Mouse (Mus musculus) ovary, postnatal 14 days (tissue): Measurements from ENCODE around the gene Gm4450.
"Not testable (repeated sequence)": the region's sequence is repeated elsewhere in the genome, so short reads cannot be mapped to it uniquely, and the experiment has no call there.

Source experiments
- DNase-seq: peaks from one replicate; pipeline ENCODE4 v3.0.0; 2022; ENCODE audit warnings: low spot score

Gm4450 gene

GRCm38 (mm10) chr3:98457026-98457425 is at the start of gene Gm4450:
Gene Gm4450, minus strand, starts transcription at chr3:98457126.
- not testable (repeated sequence) for DNase-seq

GRCm38 (mm10) chr3:98497401-98497800 is 40.5 kb upstream of the Gm4450 start:
- DNase-seq = not testable (repeated sequence)

DNA sequence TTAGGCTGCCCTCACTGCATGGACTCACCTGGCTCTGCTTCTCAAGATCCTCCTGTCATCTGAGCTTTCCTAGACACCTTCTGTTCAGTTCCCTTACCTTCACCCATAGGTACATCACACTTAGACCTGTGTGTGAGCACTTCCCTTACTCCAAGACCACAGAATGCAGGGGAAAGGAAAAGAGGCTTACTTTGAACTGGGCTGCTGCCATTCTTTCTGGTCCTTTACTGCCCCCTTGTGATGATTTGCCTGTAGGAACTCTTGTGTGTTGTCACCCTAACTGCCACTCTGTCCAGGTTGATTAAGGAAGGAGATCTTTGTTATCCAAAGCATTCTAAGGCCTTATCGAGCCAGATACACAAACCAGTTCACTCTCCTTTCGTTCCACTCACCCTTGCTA is 39.8 kb upstream of the Gm4450 start:
- DNase-seq = not testable (repeated sequence)

GRCm38 (mm10) chr3:98495055-98495454 is 38.1 kb upstream of the Gm4450 start:
- DNase-seq = not testable (repeated sequence)

GRCm38 (mm10) chr3:98494184-98494583 is 37.3 kb upstream of the Gm4450 start:
- DNase-seq = not testable (repeated sequence)

GRCm38 (mm10) chr3:98471499-98471898 is 14.6 kb upstream of the Gm4450 start:
- not testable (repeated sequence) for DNase-seq

DNA sequence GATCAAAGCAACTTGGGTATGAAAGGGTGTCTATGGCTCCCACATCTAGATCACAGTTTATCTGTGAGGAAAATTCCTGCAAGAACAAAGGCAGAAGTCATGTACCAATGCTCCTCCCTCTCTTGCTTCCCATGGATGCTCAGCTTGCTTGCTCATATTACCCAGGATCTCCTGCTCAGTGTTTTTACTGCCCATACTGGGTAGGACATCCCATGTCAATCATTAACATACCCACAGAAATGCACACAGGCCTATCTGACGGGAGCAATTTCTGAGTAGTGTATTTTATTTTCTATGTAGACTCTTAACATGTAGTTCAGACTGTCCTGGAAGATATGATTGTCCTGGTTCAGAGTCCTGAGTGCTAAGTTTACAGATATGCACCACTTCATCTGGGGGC is 14.1 kb upstream of the Gm4450 start:
- DNase-seq = not testable (repeated sequence)

DNA sequence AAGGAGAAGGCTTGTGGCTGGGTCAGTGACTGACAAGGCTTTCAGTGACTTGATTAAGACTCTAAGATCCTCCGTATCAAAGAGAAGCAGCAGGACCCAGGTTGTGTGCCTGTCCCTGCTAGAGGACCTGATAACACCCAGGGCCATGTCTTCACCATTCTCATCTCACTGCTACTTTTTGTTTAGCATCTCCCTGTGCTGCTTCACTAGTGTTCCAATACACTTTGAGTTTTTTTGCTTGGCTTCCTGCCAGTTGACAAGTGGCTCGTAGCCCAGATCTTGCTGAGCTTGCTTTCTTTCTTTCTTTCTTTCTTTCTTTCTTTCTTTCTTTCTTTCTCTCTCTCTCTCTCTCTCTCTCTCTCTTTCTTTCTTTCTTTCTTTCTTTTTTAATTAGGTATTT is 12.4 kb upstream of the Gm4450 start:
- not testable (repeated sequence) for DNase-seq

GRCm38 (mm10) chr3:98453786-98454185 is 3.1 kb downstream of the Gm4450 start:
- DNase-seq = not testable (repeated sequence)

DNA sequence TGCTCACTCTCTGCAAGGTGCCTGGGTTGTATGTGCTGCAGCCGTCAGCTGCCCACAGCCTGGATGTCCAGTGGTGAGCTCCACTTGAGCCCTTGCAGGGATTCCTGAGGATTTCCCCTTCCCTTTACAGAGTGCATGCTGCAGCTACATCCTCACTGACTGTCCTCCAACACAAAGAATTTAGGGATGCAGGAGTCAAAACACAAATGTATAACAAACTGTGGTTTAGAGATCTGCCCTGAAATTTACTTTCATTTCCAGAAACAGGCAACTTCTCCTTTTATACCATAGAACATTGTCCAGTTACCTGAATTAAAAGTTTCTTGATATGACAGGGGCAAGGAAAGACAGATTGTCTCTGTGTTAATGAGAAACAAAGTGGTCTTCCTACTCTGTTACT is 13.0 kb downstream of the Gm4450 start:
- not testable (repeated sequence) for DNase-seq

DNA sequence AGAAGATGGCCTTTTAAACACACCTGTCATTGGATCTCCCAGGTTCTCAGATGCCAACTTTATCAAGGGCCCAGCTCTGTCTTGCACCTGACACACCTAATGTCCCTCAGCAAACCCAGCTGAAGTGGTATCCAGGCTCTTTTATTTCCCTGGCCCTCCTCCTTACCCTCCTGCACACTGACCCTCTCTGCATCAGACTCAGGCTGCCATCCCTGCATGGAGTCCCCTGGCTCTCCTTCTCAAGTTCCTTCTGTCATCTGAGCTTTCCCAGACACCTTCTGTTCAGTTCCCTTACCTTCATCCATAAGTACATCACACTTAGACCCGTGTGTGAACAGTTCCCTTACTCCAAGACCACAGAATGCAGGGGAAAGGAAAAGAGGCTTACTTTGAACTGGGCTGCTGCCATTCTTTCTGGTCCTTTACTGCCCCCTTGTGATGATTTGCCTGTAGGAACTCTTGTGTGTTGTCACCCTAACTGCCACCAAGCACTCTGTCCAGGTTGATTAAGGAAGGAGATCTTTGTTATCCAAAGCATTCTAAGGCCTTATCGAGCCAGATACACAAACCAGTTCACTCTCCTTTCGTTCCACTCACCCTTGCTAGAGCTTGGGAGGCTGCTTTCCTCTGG is 13.7 kb downstream of the Gm4450 start:
- DNase-seq = not testable (repeated sequence)

- not testable (repeated sequence) for DNase-seq
Observed at GRCm38 (mm10) chr3:98442245-98442644, 14.7 kb downstream of the Gm4450 start.

DNA sequence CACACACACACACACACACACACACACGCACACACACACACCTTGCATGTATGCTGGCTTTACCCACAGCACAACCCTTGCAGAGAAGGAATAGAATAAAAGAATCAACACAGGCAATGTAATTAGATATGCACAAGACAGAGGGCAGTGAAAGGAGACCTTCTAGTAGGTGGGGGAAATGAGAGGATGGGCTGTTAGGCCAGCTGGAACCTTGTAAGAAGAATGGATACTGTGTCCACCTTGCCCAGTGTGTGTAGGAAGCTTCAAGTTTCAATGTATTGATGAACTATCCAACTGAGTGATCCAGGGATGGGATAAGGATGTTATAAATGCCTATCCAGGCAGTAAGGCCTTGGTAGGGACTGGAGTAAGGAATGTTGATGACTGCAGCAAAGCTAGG is 21.9 kb downstream of the Gm4450 start:
- DNase-seq = no peak

DNA sequence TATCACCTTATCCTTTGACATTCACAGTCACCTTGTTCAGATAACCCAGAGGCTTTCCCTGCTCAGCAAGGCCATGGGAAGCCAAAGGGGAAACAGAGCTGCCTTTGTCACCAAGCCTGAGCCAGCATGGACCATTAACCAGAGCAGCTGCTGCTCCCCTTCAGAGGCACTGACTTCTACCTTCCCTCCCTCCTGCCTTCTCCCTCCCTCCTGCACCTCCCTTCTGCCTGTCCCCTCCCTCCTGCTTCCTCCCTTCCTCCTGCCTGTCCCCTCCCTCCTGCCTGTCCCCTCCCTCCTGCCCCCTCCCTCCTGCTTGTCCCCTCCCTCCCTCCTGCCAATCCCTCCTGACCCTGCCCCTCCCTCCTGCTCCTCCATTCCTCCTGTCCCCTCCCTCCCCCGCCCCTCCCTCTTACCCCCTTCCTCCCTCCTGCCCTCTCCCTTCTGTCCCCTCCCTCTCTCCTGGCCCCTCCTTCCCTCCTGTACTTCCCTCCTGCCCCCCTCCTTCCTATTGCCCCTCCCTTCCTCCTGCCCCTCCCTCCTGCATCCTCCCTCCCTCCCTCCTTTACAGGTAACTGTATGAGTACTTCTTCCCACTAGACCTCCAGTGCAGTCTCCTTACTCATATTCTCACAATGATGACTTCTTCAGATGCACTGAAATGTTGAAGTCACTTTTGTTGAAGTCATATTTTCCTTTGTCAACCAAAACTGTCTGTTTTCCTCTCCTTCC is 22.7 kb downstream of the Gm4450 start:
- DNase-seq = no peak

- DNase-seq = no peak
Observed at GRCm38 (mm10) chr3:98428928-98429525, 27.9 kb downstream of the Gm4450 start.

GRCm38 (mm10) chr3:98428449-98428775 is 28.5 kb downstream of the Gm4450 start:
- no peak for DNase-seq

- peak; percentile 64 for DNase-seq
Observed at GRCm38 (mm10) chr3:98427600-98428448, 29.1 kb downstream of the Gm4450 start.

DNA sequence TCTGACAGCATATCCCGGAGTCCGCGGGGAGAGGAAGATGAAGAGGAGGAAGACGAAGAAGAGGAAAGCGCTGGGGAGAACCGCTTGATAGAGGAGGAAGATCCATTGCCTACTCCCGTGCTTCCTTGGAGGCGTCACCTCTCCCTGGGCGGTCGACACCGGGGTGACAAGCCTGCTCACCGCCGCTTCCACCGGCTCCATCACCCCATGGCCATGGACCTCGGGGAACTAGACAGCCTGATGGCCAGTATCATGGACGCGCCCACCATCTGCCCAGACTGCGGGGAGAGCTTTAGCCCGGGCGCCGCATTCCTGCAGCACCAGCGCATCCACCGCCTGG is 29.7 kb downstream of the Gm4450 start:
- no peak for DNase-seq

GRCm38 (mm10) chr3:98426749-98427148 is 30.2 kb downstream of the Gm4450 start:
- DNase-seq = no peak

DNA sequence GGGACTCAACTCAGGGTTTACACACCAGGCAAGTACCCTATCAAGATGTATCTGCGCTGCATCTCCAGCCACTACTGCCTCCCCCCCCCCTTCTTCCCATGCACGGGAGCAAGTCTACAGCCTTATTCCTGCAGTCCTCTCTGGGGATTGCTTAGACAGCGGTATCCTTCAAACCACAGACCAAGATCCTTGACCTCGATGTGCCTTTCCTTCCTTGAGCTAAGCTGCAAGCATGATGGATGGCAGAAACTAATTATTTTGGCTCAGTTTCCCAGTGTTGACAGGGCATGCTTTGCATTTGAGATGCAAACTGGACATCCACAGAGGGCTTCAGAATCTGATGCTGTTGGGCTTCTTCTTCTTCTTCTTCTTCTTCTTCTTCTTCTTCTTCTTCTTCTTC is 34.0 kb downstream of the Gm4450 start:
- DNase-seq = no peak

DNA sequence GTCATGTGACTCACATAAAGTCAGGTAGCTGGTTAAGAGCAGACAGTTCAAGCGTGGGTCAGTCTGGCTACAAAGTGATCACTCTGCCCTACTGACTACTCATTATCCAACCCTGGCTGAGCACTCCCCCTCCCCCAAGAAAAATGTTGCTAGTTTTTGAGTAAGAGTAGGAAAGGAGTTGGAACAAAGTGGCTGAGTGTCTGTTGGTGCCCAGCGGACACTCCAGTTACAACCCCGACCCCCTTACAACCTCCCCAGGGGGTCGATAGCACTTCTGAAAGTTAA is 37.2 kb downstream of the Gm4450 start:
- no peak for DNase-seq

GRCm38 (mm10) chr3:98418991-98419785 is 37.7 kb downstream of the Gm4450 start:
- no peak for DNase-seq
